Mouse (Mus musculus) c-Kit-positive CD71-positive TER-119-negative erythroid progenitor cells, embryonic 14.5 days (primary cell): ENCODE data around the gene Tmem51.
"Not testable (repeated sequence)": the region's sequence is repeated elsewhere in the genome, so short reads cannot be mapped to it uniquely, and the experiment has no call there.

ENCODE experiments used
- DNase-seq: peaks from one replicate; pipeline ENCODE4 v3.0.0-alpha.2; 2013; ENCODE audit warnings: low read depth

The Tmem51 gene

DNA sequence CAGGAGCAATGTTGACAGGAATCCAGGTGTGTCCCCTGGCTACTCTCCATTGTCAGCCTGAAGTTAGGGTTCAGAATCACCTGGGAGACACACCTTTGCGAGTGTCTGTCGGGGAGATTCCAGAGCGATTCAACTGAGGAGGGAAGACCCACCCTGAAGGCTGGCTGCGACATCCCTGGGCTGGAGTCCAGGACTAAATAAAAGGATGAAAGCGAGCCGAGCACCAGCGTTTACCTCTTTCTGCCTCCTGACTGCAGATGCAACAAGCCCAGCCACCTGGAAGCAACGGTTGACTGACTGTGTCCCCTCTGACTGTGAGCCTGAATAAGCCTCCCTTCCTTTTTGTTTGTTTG is 24.3 kb downstream of the Tmem51 start:
- no peak for DNase-seq

DNA sequence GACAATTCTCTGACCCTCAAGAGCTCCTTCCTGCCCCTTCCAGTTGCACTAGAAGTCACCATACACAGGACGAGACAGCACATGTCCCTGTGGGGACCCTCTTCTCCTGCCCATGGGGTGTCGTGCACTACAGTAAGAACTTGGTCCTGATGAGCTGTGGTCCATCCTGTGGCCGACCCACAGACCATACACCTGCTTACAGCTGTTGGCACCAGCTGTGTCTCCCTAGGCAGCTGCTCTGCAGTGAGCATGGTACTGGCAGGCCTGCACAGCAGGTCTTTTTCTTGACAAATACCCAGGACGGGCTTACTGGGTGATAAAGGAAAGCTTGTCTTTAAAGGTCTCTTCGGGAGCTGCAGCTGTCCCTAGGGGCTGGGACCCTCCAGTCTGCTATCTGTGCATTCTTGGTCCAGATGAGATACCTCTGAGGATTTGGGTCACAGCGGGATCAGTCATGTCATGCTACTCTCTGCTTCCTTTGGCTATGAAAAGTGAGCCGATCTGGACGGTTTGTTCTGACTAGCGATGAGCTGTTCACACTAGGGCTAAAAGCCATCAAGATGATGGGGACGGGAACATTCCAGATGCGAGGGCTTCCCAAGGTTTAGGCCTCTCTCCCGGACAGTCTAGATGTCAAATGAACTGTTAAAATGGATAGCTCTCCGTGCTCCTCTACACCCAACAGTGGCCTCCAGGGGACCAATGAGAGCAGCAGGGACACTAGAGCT is 24.8 kb downstream of the Tmem51 start:
- no peak for DNase-seq

DNA sequence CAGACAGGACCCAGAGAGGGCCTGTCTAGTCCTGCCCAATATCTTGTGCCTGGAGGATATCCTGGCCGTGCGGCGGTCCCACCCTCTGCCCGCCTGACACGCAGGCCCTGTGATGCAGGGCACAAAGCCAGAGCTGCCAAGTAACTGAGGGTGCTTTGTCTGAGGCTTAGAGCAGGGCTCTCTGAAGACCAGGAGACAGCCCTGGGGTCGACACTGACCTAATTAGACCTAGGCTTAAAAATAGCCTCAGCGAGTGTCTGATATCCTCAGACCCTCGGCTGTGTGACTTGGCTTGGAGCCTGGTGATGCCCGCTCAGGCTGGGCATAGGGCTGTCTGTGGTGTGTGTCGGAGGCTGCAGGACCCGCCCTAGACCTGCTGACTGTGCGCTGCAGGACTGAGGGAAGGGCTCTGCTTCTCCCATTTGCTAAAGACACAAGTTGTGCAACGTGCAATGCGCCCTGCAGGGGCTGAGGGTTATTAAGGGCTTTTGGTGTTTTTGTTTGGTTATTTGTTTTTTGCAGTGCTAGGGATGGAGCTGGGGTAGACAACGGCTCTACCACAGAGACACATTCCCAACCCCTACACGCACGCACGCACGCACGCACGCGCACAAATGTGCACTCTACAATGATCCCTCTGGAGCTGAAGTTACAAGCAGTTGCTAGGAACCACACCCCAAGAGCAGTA is 26.4 kb downstream of the Tmem51 start:
- DNase-seq, result no peak

DNA sequence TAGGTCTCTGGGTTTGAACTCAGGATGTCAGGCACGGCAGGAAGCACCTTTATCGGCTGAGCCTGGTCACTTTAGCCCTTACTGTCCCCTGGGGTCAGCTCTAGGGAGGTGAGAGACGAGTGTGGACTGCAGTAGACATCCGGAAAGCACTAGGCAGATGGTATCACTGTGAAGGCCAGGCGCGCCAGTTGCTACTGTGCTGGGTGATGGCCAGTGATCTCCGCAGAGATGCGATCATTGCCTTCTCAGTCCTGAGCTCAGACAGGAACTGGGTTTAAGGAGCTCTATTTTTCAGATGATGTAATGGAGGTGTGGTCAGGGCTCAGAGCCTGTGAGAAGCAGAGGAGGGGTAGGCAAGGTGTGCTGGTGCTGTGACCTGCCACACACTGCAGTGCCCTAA is 28.5 kb downstream of the Tmem51 start:
- DNase-seq, result no peak

DNA sequence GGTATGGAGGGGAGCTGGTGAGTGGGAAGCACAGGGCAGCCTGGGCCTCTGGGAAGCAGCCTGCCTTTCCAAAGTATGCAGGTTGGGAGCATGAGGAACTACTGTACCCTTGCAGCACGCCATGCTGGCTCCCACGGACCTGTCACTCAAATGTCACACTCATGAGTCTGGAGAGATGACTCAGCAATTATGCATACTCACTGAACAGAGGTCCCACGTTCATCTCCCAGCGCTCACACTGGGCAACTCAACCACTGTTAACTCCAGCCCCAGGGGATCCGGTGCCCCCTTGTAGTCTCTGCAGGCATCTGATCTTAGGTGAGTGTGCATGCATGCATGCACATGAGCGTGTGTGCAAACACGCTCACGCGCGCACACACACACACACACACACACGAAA is 29.5 kb downstream of the Tmem51 start:
- DNase-seq, result no peak

DNA sequence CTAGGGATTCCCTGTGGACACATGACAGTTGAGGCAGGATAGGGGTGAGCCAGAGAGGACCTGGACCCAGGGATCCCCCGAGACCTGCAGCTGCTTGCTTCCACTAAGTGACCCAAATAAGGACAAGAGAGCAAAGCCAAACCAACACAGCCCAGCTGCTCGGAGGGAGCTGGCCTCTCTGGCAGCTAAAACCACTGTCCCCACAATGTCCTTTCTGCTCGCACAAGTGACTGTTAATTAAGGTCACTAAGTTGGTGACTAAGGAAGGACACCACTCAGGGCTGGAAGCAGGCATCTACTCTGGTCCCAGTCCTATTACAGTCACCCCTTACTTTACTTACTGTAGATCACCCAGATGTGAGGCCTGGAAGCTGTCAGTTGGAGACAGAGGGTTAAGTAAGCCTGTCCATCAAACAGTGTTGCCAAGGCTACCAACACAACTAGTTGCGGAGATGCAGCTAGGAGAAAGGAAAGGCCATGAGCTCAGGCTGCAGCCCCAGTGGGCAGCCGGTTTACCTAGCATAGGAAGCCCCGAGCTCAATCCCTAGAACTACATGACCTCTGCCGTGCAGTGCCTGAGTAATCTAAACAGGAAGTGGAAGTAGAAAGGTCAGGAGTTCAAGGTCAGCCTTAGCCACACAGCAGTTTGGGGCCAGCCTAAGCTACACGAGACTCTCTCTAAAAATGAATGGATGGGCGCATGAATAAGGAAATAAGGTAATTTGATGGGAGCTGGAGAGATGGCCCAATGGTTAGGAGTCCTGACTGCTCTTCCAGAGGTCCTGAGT is 30.2 kb downstream of the Tmem51 start:
- DNase-seq, result no peak

DNA sequence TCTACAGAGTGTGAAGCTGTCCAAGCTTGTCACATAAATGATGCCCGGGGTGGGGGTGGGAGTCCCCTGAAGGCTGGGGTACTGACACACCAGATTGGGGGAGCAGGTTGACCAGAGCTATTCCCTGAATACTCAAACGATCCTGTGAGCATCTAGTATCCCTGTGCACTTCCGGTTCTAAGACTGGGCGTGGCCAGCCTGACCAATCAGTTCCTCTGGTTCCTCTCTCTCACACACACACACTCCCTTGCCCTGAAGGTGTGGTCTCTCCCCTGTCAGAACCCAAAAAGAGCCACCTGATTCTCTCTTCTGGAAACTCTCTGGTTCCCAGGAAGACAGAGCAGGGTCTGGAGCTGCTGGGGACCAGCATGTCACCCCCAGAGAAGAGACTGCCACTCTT is 30.8 kb downstream of the Tmem51 start:
- no peak for DNase-seq

DNA sequence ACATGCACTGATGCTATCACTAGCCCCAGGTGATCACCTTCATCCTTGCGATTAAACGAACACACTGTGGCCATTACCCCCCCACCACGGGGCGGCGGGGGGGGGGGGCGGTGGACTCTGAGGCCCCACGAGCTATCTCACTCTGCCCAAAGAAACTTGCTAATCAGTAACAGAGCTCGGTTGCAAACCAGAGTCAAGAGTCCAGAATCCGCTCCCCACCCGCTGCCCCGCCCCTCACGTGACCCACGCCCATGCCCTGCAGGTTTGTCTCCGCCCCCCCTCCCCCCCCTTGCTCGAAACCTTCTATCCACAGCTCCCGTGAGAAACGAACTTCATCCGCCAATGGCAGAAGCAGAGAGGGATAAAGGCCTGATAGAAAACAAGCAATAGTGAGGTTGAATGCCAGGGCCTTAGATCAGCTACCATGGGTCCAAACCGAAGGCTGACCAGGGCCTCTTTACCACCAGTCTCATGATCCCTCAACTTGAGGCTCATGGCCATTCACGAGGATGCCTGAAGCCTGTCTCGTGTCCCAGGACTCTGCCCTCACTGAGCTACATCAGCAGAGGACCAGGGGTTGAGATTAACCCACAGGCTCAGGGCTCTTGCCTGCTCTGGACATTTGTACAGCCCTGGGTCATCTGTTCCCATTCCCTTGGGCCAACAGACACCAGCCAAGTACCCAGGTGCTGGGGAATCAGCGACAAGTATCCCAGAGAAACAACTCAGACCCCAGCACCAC is 31.5 kb downstream of the Tmem51 start:
- DNase-seq, result no peak

DNA sequence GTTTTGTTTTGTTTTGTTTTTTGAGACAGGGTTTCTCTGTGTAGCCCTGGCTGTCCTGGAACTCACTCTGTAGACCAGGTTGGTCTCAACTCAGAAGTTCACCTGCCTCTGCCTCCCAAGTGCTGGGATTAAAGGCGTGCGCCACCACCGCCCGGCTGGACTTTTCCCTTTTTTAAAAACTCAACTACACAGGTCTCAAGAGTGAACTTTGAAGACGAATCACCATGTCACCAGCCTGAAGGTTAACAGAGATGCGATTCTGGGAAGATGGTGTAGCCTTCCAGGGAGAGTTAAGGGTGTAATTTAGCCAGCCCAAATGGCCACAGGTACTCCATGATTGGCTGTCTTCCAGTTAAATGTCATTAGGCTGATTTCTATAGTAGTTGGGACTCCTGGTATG is 32.2 kb downstream of the Tmem51 start:
- DNase-seq, result not testable (repeated sequence)

DNA sequence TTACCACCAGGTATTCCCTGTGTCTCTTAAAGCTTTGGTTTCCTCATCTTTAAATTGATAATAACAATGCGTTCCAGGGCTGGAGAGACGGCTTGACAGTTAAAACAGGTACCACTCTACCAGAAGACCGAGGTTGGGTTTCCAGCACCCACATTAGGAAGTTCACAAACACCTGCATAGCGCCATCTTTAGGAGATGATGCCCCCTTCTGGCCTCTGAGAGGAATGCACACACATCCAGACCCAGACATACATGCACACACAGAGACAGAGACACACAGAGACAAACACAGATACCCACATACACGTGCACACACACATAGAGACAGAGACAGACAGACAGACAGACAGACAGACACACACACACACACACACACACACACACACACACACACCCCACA is 34.1 kb downstream of the Tmem51 start:
- DNase-seq, result no peak

DNA sequence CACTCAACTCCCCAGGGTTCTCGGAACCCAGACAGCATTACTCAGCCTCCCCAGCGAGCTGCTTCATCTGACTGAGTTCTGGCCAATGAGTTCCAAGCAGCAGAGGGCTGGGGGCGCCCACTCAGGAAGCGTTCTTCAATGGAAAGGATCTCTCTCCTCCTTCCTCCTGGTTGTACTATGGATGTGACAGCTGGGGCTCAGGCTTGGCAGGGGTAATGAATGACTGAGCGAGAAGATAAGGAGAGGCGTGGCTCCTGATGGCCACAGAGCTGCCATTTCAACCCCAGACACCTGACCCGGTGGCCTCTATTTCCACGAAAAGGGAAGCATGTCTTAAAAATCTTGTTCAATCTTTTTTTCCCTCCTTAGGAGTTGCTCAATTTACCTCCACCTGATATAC is 35.7 kb downstream of the Tmem51 start:
- no peak for DNase-seq

DNA sequence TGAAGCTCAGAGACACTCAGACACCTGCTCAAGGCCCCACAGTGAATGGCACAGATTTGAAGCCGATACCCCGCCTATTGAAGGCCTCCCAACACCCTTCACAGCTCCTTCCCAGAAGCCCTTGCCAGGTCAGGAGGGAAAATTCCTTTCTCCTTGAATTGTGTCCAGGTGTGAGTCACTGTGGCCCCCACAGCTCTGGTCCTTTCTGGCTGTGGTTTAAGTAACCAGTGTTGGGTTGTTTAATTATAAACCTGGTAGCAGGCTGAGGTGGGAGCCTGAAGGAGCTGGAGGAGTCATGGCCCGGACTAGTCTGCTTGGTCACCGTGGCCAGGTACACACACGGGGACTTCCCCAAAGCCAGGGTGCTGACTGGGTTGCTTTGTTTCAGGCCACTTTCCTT is 37.1 kb downstream of the Tmem51 start:
- DNase-seq, result no peak

DNA sequence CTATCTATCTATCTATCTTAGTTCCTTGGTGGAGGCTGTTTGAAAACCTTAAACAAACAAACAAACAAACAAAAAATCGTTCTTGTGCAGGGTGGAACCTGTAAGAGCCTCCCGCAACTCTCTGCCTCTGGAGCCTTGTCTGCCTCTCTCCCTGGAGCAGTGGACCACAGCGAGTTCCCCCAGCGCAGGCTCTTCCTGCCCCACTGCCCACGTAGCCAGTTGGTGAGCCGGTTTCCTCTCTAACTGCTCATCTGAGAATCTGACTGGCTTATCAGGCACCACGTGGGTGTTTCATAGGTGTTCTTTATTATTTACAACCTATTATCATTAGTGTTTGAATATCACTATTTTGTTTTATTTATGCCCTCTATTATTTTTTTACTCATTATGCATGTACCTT is 37.6 kb downstream of the Tmem51 start:
- no peak for DNase-seq

DNA sequence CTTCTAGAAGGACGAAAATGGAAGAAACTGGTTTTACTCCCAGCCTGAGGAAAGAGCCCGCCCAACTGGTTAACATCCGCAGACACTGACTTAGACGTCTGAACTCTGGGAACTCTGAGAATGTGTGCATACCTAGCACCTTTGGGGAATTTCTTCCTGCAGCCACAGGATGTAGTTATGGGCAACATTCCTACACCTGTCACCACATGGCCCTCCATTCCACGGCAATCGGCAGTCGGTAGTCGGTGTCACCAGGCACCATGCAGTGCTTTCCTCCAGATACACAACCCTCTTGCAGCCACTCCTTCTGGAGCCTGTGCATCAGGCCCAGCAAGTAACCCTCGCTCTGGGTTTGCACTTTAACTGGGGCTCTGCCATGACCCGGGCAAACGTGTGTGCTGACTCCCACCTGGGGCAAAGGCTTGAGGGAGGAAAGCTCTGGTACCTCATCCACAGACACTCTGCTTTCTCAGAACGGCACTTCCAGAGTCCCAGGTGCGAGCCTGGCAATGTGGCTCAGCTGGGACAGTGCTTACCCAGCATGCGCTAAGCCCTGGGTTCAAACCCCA is 38.4 kb downstream of the Tmem51 start:
- no peak for DNase-seq

DNA sequence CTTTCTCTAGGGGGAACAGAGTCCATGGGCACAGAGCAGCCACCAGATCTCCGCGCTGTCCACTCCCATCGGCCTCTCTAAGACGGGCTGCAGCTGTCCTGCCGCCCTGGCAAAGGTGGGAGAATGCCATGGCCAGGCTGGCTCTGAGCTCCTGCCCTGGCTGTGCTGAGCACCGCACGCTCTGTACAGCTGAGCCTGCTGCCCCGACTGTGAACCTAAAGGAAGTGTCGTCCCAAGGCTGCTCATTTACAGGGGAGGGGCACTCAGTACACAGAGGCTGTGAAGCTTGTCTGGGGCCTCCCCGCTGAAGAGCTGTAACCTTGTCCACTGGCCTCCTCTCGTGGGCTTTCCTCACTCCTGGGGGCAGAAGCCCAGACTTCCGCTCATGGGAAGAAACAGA is 39.7 kb downstream of the Tmem51 start:
- no peak for DNase-seq

DNA sequence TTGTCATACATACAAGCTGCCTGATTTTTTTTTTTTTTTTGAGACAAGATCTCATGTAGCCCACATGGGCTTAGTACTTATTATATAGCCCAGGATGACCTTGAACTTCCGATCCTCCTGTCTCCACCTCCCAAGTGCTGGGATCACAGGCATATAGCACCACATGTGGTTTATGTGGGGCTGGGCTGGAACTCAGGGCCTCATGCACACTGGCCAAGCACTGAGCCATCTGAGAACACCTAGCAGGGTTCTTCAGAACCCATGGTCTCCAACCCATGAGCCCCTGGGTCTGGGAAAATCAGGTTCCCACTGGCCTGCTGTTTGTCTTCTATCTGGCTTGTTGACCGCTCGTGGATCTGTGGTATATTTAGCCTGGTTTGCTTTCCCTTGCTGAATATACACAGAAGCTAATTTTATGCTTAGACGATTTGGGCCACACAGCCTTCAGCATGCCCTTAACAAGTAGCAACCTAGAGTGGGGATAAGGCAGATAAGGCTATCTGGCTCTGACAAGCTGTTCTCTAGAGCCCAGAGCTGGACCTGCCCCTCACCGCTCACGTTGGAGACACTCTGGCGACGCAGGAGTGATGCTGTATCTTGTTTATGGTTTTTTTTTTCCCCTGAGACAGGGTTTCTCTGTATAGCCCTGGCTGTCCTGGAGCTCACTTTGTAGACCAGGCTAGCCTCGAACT is 44.3 kb downstream of the Tmem51 start:
- DNase-seq, result no peak

DNA sequence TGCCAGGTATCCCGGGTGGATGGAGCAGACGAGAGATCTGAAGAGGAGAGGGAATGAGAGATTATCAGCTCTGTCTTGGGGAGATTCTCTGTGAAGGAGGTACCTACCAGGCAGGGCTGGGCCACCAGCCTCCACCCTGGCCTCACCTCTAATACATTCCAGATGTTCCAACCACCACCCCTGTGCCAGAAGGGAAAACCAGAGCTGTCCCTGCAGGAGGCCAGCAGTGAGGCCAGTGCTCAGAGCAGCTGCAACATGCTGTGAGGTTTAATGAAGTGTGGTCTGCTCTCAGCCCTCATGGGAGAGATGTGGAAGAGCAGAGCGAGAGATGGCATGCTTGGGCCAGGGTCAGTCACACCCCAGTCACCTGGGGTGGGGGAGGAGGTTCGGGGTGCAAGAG is 46.2 kb downstream of the Tmem51 start:
- DNase-seq, result no peak

DNA sequence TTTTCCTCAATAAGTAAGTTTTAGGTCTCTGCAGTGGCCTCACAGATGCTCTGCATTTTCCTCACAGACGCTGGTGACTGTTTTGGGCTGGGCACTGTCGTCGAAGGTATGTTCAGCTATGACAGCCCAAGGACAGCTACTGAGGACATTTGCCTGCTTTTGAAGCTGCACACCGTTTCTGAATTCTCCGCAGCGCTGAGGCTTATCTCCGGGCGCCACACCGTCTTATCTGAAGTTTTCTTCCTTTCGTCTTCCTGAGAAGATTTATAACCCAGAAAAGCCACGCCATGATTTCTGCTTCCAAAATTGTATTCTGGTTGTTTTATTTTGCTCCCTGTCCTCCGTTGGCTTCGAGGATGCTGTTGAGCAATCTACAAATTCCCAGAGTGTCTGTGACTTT is 55.6 kb downstream of the Tmem51 start:
- no peak for DNase-seq

DNA sequence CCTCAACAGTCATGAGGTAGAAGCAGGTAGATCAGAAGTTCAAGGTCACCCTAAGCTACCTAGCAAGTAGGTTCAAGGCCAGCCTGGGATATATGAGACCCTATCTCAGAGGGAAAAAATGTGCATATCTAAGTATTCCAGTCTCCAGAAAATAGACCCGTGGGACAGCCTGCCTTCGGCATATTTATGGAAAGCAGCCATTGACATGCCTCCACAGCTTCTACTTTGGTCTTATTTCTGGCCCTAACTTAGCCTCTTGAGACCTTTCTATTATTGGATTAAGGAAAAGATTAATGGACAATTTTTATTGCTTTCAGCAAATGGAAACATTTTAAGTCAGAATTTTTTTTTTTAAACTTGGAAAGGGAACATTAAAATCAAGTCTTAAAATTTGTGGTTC is 57.1 kb downstream of the Tmem51 start:
- no peak for DNase-seq

DNA sequence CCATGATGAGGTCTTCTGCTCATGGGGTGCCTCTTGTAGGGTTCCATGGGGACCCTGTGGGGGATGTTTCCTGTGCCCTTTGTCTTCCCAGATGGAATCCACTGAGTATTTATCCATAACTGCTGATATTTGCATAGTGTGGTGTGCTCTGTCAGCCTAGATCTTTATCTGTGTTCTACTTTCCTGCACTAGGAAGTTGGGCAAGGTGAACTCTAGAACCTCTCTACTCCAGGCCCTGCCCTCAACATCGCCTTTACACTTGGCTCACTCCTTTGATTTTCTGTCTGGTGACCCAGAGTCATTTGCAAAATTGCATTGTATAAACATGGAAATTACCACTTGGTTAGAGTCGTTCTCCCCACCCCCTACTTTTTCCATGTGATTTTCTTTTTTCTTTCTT is 59.6 kb downstream of the Tmem51 start:
- no peak for DNase-seq

DNA sequence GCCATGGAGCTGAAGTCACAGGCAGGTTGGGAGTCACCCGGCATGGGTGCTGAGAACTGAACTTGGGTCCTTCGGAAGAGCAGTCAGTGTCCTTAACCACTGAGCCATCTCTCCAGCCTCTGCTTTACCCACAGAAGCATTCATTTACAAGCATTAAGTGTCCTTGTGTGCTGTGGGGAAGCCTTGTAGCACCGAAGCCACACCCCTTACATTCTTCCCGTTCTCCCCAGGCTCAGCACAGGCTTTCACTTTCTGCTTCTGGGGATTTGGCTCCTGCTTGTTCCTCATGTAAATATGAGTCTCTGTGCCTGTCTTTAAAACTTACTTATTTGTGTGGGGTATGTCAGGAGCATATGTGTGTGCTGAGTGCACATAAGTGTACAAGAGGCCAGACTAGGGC is 60.9 kb downstream of the Tmem51 start:
- no peak for DNase-seq

DNA sequence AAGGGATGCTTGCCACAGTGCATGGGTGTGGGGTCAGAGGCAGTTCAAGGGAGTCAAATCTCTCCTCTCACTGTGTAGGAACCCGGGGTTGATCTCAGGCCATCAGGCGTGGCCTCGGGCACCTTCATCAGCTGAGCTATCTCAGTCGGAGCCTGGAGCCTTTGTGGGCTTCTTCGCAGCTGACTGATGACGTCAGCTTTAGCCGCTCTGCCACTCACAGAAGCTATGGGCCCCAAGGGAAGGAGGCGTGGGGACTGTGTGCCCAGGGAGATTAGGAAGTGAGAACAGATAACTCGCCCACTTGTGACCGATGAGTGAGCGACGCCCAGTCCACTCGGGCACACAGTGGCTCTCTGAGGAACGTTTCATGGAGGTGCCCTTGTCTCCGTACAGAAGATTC is 66.4 kb downstream of the Tmem51 start:
- DNase-seq, result peak; percentile 36
